Mouse (Mus musculus) ovary, postnatal 36 days (tissue): ENCODE results near the gene Clmp.

ENCODE experiments used
- DNase-seq: peaks from one replicate; pipeline ENCODE4 v3.0.0; 2022; ENCODE audit warnings: low spot score, mixed read lengths

The Clmp gene

DNA sequence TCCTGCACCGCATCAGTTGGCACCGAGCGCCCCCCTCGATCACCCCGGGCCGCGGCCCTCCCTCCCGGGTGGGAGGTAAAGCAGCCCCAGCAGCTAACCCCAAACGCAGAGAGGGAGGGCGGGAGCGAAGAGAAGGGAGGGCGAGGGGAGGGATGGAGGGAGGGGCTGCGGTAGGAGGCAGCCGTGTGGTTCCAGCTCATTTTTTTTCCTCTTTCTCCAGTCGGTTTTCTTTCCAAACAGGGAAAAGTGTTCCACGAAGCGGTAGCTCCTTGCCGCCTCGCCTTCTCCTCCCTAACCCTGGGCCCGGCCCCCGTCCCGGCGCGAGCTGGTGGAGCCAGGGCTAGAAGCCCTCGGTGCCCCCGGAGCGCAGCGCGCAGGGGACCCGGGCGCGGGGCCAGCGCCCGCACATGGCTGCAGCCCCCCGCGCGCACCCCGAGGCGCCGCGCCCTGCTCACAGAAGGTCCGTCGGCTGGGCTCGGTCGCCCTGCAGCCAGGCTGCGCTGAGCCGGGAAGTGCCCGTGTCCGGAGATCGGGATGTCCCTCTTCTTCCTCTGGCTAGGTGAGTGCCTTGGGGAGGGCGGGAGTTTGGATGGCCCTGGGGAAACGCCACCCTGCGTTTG is at the start of gene Clmp:
Clmp (plus strand) TSS at position 162 of the 620 bp plus-strand sequence.
- peak; percentile 28 for DNase-seq

GRCm38 (mm10) chr9:40636054-40636453 is 49.7 kb upstream of the Clmp start:
- peak; percentile 32 for DNase-seq

DNA sequence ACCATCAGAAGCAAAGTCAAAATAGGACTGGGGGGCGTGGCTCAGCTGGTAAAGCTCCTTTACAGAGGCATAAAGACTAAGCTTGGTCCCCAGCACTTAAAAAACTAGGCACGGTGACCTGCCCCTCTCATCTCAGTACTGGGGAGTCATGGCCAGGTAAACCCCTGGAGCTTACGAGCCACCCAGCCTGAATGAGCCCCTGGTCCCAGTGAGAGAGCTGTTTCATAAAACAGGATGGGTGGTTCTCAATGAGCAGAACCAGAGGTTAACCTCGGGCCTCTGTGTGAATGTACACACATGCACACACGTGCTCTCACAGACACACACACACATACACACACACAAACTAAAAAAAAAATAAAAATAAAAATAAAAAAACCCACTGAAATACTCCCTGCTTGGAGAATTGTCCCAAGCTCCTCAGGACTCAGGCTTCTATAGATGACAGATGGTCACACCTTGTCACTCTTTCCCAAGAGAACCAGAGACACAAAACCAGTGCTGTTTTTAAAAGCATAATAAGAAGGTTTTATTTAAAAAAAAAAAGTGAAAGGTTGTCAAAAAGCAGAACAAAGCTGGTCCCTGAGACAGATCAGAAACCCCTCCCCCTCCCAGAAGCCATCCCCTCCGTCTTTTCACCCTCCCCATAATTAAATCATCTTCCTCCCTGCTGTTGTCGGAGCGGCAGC is 47.9 kb upstream of the Clmp start:
- no peak for DNase-seq

DNA sequence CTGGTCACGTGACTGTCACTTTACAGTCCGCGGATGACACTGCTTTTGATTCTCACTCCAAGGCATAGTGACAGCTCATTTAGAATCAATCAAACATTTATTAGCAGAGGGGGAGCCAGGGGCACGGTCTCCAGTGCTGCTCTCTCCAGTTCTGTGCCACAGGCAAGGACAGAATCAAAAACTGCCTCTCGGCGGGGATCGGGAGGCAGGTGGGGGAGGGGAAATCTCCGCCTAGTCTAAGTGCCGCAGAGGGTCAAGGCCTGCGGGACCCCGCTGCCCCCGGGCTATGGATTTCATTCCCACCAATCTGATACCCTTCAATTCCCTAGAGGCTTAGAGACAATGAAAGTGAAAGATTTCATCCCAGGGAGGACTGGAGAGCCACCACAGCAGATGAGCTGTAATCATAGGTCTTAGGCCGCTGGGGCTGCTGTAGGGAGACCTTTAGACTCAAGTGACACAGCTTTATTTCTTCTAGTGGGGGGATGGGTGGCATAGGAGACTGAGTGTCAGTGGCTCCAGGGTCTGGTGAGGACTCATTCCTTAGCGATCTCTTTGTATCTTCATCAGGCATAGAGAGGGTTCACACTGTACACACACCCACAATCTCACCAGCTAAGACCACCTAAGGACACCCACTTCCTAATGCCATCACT is 47.2 kb upstream of the Clmp start:
- peak; percentile 14 for DNase-seq

DNA sequence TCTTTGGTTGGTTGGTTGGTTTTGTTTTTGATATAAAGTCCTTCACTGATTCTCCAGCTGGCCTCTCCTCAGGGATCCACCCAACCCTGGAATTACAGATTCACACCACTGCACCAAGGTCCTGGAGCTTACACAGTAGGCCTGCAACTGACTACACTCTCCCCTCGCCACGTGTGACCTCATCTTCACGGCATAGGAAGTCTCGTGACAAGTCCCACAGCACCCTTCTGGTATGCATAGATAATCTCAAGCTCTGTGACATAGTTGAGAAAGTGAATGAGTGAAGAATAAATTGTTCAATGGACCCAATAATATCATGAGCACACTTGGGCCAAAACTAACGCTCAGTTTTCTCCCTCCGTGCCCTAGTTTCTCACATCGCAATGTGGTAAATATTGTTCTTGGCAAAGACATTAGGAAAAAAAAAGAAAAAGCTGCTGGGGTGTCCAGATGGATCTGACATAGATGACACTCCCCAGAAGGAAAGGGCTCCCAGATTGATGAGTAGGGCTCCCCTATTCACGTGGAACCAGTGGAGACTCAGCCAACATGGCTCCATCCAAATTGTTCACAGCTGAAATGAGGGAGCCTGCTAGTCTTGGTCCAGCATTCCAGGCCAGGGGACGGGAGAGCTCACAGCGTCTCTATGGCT is 46.1 kb upstream of the Clmp start:
- no peak for DNase-seq

GRCm38 (mm10) chr9:40641318-40641717 is 44.4 kb upstream of the Clmp start:
- no peak for DNase-seq

- DNase-seq: no peak
These were observed 43.1 kb upstream of the Clmp start for GRCm38 (mm10) chr9:40642470-40643220.

- DNase-seq: no peak
These were observed 36.3 kb upstream of the Clmp start for GRCm38 (mm10) chr9:40649444-40649843.

DNA sequence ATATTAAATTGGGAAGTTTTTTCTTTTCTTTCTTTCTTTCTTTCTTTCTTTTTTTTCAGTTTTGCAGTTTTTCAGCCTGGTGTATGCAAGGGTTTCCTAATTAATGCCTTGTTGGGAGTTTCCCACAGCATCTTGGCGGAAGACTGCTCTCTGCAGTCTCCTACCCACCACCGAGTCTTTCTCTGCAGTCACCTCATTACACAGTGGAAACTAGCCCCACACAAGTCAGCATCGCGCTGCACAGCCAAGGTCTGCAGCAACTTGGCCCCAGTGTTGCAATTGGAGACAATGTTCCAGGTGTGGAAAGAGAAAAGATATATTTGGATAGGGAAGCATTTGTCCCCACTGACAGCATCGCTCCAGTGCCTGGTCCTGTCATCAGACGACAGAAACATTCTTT is 35.8 kb upstream of the Clmp start:
- DNase-seq: no peak

- DNase-seq: no peak
These were observed 34.4 kb upstream of the Clmp start for GRCm38 (mm10) chr9:40651239-40651859.

DNA sequence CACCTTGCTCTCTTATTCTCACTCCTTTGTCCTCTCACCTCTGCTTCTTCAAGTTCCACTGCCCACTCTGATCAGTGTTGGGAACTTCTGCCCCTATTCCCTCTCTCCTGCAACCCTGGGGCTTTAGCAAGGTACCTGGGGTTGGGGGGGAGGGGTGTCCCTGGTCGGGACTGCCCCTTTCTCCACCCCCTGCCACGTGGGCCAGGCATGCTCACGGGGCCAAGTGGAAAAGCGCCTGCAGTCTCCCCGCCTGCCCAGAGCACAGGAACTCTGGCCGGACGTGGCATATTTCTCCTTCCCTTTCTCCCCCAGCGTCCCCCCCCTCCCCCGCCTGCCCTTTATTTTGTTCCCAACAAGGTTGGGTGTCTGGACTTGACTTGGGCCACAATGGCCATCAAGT is 33.0 kb upstream of the Clmp start:
- no peak for DNase-seq

- no peak for DNase-seq
These were observed 19.5 kb upstream of the Clmp start for GRCm38 (mm10) chr9:40666190-40666803.

DNA sequence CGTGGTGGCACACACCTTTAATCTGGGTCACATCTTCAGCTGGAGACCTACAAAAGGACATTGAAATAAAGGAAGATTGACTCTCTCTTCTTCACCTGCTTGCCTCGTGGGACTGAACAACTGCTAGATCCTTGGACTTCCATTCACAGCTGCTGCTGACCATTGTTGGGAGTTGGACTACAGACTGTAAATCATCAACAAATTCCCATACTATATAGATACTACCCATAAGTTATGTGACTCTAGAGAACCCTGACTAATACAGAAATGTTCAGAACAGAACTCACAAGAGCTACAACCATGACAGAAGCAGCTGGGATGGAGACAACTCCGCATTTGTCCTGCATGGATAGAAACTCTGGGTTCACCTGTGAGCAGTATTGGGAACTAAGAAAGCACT is 15.4 kb upstream of the Clmp start, which contains the start of gene Gm21915:
Gm21915 (plus strand) TSS at position 301 of the 400 bp plus-strand sequence.
- no peak for DNase-seq

DNA sequence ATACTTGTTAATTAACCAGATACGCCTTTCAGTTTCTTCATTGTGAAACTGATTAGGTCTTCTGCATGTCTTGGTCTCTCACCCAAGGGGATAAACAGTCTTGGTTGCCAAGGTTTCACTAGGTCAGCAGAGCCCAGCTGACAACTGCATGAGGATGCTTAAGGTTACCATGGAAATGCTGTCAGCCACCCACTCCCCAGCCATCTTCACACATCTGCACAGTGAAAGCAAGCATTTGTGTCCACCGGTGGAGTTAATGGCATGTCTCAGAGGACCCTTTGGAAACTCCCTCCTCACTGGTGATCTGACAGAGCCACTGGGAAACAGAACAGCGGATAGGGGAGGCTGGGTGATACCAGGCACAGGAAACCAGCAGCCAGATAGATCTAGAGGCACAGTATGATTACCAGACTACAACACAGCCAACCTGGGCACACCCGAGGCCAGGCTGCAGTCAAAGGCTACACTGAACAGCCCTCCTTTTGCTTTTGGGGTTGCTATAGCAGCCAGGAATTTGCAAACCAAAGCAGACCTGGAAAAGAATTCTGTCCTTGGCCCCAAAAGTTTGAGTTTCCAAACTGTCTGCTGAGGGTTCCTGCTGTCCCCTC is 14.3 kb upstream of the Clmp start:
- DNase-seq: no peak

DNA sequence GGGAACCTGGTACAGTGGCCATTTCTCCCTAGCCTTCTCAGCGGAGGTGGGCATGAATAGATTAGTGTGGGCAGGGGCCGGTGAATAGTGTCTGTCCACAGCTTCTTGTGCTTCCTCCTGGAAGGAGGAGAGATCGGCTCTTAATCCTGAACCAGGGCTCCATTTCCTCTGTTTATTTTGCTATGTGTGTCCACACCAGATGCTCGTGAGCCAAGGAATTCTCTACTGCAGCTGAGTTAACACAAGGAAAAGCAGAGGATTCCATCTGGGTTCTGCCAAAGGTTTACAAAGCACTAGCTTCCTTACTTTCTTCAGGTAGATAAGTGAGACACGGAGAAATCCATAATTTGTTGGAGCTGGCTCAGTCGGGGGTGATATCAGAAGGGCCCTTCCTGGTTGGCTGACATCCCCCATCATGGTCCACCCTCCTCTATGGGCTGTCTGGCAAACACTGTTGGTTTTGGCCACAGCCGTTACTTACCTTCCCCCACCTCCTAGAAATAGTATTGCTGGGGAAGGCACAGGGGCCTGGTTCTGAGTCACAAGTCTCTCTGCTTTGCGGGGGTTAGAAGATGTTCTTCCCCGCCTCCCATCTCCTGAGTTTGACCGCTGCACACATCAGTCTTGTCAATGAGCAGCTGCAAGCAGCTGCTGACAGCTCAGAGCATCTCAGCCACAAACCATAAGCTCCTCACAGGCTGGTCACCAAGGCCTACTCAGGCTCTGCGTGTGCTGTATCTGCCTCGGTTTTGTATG is 10.4 kb upstream of the Clmp start:
- no peak for DNase-seq

GRCm38 (mm10) chr9:40678653-40679052 is 7.1 kb upstream of the Clmp start:
- no peak for DNase-seq

GRCm38 (mm10) chr9:40686421-40686899 is 698 bp downstream of the Clmp start:
- DNase-seq: no peak

DNA sequence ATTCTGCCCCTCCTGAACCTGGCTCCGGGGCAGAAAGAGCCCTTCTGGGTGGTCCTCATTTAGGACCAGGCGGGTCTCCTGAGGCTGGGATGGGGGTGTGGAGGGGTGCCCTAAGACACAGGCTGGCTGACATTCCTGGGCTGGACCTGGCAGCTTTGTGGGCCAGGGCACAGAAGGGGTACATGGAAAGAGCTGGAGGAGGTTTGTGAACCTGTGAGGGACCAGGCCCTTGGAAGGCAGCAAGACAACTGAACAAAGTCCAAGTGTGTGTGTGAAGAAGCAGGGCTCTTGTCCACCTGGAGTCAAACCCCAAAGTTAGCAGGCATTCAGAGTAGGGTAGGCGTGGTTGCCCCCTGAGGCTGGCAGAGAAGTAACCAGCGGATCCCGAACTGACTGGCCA is 1.3 kb downstream of the Clmp start:
- DNase-seq: no peak

- no peak for DNase-seq
These were observed 1.8 kb downstream of the Clmp start for GRCm38 (mm10) chr9:40687553-40687952.

GRCm38 (mm10) chr9:40690511-40690910 is 4.7 kb downstream of the Clmp start:
- DNase-seq: no peak
